Mouse (Mus musculus) activated CD4-positive, CD25-positive, alpha-beta regulatory T cell, adult 9 weeks (primary cell): ENCODE data around the gene Mtmr14. TPM values are rescaled to one million over a fixed set of nuclear protein-coding genes. Genes with fewer than 3 reads are reported as not detected.

Experiments
- polyA plus RNA-seq: library from polyadenylated mRNA; unstranded; fragments of 100-300 nt; shearing (Covaris generic); gene quantifications from one replicate; pipeline ENCODE4 v1.2.1, GENCODE M21; 2017

The Mtmr14 gene
- 38.3 TPM for polyA plus RNA-seq

DNA sequence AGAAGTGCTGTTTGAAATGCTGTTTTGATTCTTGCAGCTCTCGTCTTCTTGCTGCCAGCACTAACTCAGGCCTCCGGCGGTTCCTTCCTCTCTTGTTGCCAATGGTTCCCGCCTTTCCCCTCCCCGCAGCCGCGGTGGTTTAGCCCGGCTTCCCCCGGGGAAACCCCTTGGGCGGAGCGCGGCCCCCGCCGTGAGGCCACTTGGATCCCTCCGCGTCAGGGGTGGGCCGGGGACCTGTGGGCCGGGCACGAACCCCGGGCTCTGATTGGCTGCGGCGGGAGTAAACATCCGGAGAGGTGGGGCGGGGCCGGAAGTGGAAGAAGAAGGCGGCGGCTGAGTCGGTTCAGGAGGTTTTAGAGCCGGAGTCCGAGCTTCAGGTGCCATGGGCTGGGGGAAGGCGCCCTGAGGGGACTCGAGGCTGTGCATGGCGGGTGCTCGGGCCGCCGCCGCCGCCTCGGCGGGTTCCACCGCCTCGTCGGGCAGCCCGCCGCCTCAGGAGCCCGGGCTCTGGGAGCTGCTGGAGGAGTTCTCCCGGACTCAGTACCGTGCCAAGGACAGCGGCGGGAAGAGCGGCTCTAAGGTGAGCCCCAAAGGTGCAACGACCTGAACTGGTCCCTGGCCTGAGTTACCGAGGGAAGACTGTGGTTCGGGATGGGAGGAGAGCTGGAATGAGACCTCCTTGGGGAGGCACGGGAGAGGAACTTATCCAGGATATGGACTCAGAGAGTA lies at the start of gene Mtmr14:
Gene Mtmr14, plus strand, starts transcription at position 302 of the 729 bp plus-strand sequence.

DNA sequence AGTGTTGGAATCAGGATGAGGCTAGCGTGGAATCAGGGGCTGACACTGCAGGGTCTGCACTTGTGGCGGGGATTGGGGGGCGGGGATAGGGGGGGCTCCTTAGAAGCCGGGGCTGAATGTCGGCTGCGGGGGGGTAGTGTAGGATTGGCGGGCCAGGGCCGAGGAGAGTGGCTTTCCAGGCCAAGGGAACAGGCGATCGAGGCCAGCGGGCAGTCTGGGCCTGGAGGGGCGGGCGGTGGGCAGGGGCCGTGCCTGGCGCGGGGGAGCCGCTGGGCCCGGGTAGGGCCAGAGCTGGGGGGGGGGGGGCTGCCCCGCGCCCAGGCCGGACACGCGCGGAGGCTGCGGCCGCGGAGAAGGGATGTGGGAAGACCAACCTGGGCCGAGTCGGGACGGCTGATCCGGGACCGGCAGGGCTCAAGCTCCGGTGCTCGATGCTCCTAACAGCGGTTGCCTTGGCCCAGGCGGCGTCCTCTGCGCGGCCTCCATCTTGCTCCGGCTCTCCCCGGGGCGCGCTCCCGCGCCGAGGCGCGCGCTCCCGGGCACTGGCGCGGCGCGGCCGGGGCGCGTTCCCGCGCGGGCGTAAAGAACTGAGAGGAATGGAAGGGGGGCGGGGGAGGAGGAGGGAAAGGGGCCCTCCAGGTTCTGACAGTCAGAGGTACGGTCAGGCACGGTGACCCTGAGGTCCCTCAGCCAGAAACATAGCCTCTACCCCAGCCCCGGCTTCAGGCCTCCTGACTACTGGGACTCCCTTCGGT lies 42.6 kb upstream of the Mtmr14 start, which contains the start of gene Lhfpl4:
Gene Lhfpl4, minus strand, starts transcription at position 544 of the 755 bp plus-strand sequence.

DNA sequence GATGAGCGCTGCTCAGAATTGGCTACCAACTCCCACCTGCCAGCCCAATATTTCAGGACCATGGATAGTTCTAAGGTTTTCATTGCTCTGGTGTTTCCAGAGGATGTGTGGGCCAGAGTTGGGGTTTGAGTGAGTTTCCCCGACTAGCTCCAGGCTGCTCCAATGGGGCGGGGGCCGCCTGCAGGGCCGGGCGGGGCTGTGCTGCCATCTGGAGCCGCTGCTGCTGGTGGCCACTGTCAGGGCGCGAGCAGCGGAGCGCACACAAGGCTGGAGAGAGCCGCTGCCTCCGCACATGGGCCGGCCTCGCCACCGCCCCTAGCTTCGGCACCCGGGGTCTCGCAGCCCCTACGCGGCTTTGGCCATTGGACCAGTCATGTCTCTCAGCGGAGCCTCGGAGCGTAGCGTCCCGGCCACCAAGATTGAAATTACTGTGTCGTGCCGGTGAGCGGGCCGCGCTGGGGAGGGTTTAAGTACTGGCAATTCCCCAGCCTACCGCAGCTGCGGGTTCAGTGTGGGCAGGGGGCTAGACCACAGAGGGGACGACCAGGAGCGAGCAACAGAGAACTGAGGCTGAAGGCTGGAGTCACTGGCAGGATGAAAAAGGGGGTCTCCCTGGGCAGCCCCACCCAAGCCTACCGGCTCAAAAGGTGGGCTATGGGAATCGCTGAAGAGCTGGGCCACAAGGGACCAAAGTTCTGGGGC lies 44.6 kb downstream of the Mtmr14 start, which contains the start of gene Cpne9:
Gene Cpne9, plus strand, starts transcription at position 207 of the 702 bp plus-strand sequence.

DNA sequence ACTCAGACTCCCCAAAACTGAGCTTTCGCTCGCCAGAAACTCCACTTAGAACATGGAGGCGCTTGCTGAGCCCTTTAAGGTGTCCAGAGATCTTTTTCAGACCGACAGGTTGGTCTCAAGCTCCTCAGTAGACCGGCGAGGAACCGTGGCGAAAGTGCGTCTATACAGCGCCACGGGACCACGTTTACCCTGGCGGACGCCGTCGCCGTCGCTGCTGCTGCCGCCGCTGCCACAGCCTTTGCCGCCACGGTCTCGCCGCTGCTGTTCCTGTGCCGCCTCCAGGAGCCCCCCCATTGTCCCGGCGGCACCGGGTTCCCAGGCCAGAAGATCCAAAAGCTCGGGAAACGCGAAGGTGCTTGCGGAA lies 69.3 kb downstream of the Mtmr14 start, which contains the start of gene Brpf1:
Gene Brpf1, plus strand, starts transcription at position 152 of the 364 bp plus-strand sequence.

DNA sequence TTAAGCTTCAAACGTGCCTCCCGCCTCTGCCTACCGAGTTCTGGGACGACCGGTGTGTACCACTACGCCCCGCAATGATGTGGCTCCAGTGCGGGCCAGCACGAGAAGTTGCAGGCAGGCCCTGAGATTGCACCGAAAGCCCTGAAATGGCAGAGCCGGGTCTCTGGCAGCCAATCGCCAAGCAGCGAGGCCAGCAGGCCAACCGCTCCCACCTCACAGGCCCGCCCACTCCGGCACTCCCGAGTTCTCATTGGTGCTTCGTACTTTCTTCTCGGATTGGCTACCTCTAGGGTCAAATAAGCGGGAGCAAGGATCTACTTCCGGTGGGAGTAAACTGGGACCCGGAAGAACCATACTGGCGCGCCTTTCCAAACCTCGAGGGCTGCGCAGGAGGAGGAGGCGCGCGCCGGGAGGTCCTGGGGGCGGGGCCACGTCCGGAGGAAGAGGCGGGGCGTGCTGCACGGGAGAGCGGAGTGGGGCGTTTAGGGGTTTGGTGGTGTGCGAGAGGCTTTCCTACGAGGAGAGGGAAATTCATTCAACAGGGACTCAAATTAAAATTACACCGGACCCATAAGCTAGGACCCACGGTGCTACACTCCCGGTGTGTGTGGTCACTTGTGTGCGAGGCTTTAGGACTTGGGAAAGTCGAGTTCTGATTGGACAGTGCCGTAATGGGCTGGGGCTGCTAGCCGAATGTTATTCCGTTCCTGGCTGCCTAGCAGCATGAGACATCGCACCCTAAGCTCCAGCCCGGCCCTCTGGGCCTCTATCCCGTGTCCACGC lies 89.1 kb downstream of the Mtmr14 start, which contains the start of gene Ogg1:
Gene Ogg1, plus strand, starts transcription at position 440 of the 783 bp plus-strand sequence.

Other genes with a start within 250 kb of the Mtmr14 start
- 108 TPM for gene Thumpd3, start 191.6 kb upstream of the Mtmr14 start, polyA plus RNA-seq
- gene Setd5, start 160.5 kb upstream of the Mtmr14 start, polyA plus RNA-seq: 60.6 TPM
- gene Lhfpl4, start 42.5 kb upstream of the Mtmr14 start, polyA plus RNA-seq: 0.57 TPM
- 0.13 TPM for gene Cpne9, start 44.5 kb downstream of the Mtmr14 start, polyA plus RNA-seq
- 42.7 TPM for gene Brpf1, start 69.3 kb downstream of the Mtmr14 start, polyA plus RNA-seq
- gene Ogg1, start 89.1 kb downstream of the Mtmr14 start, polyA plus RNA-seq: 12.8 TPM
- 3.2 TPM for gene Camk1, start 106.1 kb downstream of the Mtmr14 start, polyA plus RNA-seq
- gene Tada3, start 140.0 kb downstream of the Mtmr14 start, polyA plus RNA-seq: 73.2 TPM
- 625 TPM for gene Arpc4, start 140.3 kb downstream of the Mtmr14 start, polyA plus RNA-seq
- gene Ttll3, start 151.4 kb downstream of the Mtmr14 start, polyA plus RNA-seq: 17.0 TPM
- 13.1 TPM for gene Rpusd3, start 181.5 kb downstream of the Mtmr14 start, polyA plus RNA-seq
- gene Cidec, start 197.9 kb downstream of the Mtmr14 start, polyA plus RNA-seq: not detected
- gene Jagn1, start 204.7 kb downstream of the Mtmr14 start, polyA plus RNA-seq: 60.5 TPM
- gene Il17re, start 220.6 kb downstream of the Mtmr14 start, polyA plus RNA-seq: not detected
- 0.26 TPM for gene Il17rc, start 233.6 kb downstream of the Mtmr14 start, polyA plus RNA-seq
- gene Creld1, start 245.5 kb downstream of the Mtmr14 start, polyA plus RNA-seq: 12.7 TPM